Mouse (Mus musculus): ENCODE results near the gene Itpr2. TPM values are rescaled to one million over a fixed set of nuclear protein-coding genes. Genes with fewer than 3 reads are reported as not detected.

Gene Itpr2
- total and polyA plus RNA-seq, 2 experiments from 2014 or later, result 8.0 to 8.4 TPM

DNA sequence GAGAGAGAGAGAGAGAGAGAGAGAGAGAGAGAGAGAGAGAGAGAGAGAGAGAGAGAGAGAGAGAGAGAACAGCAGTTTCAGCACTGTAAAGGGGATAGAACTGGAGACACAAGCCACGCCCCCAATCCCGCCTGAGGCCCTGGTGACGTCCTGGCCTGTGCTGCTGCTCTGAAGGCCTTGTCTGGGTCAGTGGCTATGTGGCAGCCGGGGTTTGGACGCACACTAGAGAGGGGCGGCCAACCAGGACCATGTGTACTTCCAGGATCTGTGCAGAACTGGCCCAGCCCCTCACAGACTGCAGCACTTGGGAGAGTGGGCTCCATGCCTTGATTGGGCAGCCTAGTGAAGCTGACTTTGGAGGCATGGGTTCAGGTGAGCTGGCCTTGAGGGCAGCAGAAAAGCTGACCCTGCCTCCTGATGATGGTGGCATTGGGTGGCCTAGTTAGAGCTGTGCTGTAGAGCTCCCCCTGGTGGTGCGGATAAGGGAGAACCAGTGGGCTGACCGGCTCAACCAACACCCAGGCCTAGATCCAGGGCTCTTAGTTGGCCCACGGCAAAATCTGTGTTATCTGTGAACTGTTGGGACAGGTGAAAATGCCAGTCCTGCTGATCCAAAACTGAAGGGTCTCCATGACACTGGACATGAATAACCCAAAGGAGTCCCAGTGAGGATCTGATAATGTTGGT, 72.2 kb downstream of the Itpr2 start:
- ATAC-seq (no peak), DNase-seq (no peak)
- no peak overlapping the region for H3K9ac ChIP-seq

DNA sequence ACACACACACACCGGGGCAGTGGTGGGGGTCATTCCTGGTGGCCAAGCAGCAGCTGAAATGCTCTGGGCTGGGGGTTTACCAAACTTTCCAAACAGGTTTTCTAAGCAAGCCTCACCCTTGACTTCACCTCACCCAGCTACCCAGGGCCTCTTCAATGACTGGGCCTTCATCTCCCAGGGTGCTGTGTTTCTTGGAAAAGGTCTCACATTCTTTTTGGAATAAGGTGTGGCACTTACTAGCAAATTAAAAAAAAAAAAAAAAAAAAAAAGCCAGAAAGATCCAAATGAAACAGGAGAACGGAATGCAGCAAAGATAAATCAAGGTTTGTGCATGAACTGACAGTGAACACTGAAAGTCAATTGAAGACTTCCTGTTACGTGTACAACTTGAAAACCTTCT, 77.2 kb downstream of the Itpr2 start:
- H3K27ac ChIP-seq (ENCODE audit: low read depth, low read length), result no peak overlapping the region
- no peak for ATAC-seq
- no peak for TF ChIP-seq CTCF (IDR thresholded peaks at IDR 0.05; ENCODE audit: low read depth)
- H3K36me3 ChIP-seq (ENCODE audit: insufficient read depth), result no peaks in the 10 kb centered on the region
- no peaks in the 10 kb centered on the region for H3K4me1 ChIP-seq (ENCODE audit: insufficient read depth)
- no peak overlapping the region for H3K4me3 ChIP-seq (ENCODE audit: low read depth, low read length)
- no peaks in the 10 kb centered on the region; the same call in 1 of the 2 replicates for H3K27me3 ChIP-seq (ENCODE audit: insufficient read depth, low read length)
- WGBS, result 79% methylated on average over 3 of the region's 3 CpGs
- no peak overlapping the region for H3K9ac ChIP-seq
- H3K9me3 ChIP-seq (ENCODE audit: low read length), result no peaks in the 10 kb centered on the region
- no peak for DNase-seq
- no peak overlapping the region for H3K4me2 ChIP-seq (ENCODE audit: low read depth)

More for the DNA sequence above, 72.2 kb downstream of the Itpr2 start:
- Histone ChIP-seq H3K4me2 (ENCODE audit: low read depth) (no peak overlapping the region), H3K36me3 (ENCODE audit: insufficient read depth) (no peaks in the 10 kb centered on the region), H3K4me3 (ENCODE audit: low read depth, low read length) (no peak overlapping the region), H3K27ac (ENCODE audit: low read depth, low read length) (no peak overlapping the region), H3K4me1 (ENCODE audit: insufficient read depth) (no peaks in the 10 kb centered on the region), H3K9me3 (ENCODE audit: low read length) (no peaks in the 10 kb centered on the region), H3K27me3 (ENCODE audit: insufficient read depth, low read length) (no peaks in the 10 kb centered on the region)
- TF ChIP-seq CTCF (IDR thresholded peaks at IDR 0.05; ENCODE audit: low read depth), result peak; percentile 53
- 63% methylated on average over 9 of the region's 9 CpGs for WGBS

DNA sequence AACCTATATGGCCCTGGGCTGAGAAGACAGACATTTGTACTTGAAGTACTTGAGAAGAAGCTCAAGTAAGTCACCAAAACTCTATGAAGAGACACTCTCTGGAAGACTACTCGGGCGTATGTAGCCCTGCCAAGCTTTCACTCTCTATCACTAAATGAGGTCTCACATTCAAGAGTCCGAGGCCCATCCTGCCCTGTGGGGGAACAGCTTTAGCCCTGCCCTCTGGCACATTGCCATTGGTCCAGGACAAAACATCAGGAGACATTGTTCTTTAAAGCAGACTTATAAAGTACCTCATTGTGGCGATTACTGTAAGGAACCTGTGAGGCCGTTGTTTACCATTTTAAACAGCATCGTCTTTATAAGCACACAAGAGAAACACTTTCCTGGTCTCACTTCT, 77.7 kb downstream of the Itpr2 start:
- Histone ChIP-seq H3K4me3 (ENCODE audit: low read depth, low read length) (no peak overlapping the region), H3K27ac (ENCODE audit: low read depth, low read length) (no peak overlapping the region), H3K4me1 (ENCODE audit: insufficient read depth) (no peaks in the 10 kb centered on the region), H3K9me3 (ENCODE audit: low read length) (no peaks in the 10 kb centered on the region), H3K36me3 (ENCODE audit: insufficient read depth) (no peaks in the 10 kb centered on the region), H3K4me2 (ENCODE audit: low read depth) (no peak overlapping the region), H3K27me3 (ENCODE audit: insufficient read depth, low read length) (no peaks in the 10 kb centered on the region; the same call in 1 of the 2 replicates), H3K9ac (no peak overlapping the region)
- no peak for ATAC-seq
- no peak for TF ChIP-seq CTCF (IDR thresholded peaks at IDR 0.05; ENCODE audit: low read depth)
- 58% methylated on average over 6 of the region's 6 CpGs for WGBS
- no peak for DNase-seq

DNA sequence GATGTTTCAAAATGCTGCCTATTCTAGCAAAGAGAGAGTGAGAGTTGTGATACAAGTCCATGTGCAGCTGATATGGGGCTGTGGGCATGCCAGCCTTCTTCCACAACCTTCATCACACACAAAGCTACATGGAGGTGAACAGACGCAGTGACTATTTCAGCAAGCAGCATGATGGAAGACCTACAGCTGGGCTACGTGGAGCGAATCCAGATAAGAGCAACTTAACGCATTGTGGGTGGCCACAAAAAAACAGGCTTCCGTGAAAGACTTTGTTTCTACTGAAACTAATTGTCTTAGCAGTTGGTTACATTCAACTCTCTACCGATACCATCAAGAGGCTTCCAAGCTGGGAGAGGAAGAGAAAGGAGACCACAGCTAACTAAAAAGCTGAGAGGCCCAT, 81.3 kb downstream of the Itpr2 start:
- Histone ChIP-seq H3K27me3 (ENCODE audit: insufficient read depth, low read length) (no peaks in the 10 kb centered on the region; the same call in 1 of the 2 replicates), H3K9ac (no peak overlapping the region), H3K4me2 (ENCODE audit: low read depth) (no peak overlapping the region), H3K36me3 (ENCODE audit: insufficient read depth) (no peaks in the 10 kb centered on the region), H3K4me1 (ENCODE audit: insufficient read depth) (no peaks in the 10 kb centered on the region), H3K9me3 (ENCODE audit: low read length) (no peaks in the 10 kb centered on the region), H3K27ac (ENCODE audit: low read depth, low read length) (no peak overlapping the region), H3K4me3 (ENCODE audit: low read depth, low read length) (no peak overlapping the region)
- DNase-seq (no peak), ATAC-seq (no peak)
- TF ChIP-seq CTCF (IDR thresholded peaks at IDR 0.05; ENCODE audit: low read depth), result no peak
- WGBS, result 49% methylated on average over 6 of the region's 6 CpGs

DNA sequence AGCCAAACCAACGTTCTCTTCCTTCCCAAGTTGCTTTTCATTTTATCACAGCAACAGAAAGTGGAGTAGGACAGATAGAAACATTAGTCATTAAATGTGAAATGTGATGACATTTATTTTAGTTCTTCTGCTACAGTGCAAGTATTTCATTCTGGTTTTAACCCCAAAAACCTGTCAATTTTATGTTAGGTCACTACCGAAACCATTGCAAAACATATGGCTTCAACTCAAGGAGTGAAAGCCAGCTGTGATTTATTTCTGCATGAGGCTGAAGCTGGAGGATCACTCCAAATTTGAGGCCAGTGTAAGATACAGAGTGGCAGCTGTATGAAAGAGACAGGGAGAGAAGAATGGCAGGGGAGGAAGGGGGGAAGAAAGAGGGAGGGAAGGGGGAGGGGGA, 85.6 kb downstream of the Itpr2 start:
- Histone ChIP-seq H3K4me3 (ENCODE audit: low read depth, low read length) (no peak overlapping the region), H3K36me3 (ENCODE audit: insufficient read depth) (no peaks in the 10 kb centered on the region), H3K9ac (no peak overlapping the region), H3K27ac (ENCODE audit: low read depth, low read length) (no peak overlapping the region), H3K4me1 (ENCODE audit: insufficient read depth) (no peaks in the 10 kb centered on the region), H3K4me2 (ENCODE audit: low read depth) (no peak overlapping the region), H3K27me3 (ENCODE audit: insufficient read depth, low read length) (no peaks in the 10 kb centered on the region; the same call in 1 of the 2 replicates), H3K9me3 (ENCODE audit: low read length) (no peaks in the 10 kb centered on the region)
- DNase-seq, result no peak
- no peak for TF ChIP-seq CTCF (IDR thresholded peaks at IDR 0.05; ENCODE audit: low read depth)
- WGBS, result 86% methylated on average over 2 of the region's 2 CpGs
- no peak for ATAC-seq

DNA sequence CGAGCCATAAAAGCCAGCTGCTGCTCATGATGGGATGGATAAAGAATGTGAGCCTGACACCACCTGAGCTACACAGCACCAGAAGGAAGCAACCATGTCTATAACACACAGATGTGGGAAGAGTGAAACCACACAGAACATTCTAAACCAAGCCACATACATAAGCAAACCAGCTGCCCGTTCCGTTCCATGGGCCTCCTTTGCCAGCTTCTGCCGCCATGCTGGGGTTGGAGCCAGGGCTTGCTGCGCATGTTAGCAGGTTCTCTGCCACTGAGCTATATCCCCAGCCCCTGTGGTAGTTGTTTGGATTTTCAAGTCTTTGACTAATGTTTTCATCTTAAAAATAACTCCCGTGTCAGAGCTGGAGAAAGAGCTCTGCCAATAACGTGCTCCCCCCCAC, 87.9 kb downstream of the Itpr2 start:
- no peaks in the 10 kb centered on the region for H3K36me3 ChIP-seq (ENCODE audit: insufficient read depth)
- ATAC-seq (no peak), DNase-seq (peak; percentile 21)
- 69% methylated on average over 7 of the region's 7 CpGs for WGBS
- H3K9ac ChIP-seq, result no peak overlapping the region
- H3K27me3 ChIP-seq (ENCODE audit: insufficient read depth, low read length), result no peaks in the 10 kb centered on the region
- no peak overlapping the region for H3K27ac ChIP-seq (ENCODE audit: low read depth, low read length)
- H3K4me2 ChIP-seq (ENCODE audit: low read depth), result no peak overlapping the region
- no peaks in the 10 kb centered on the region for H3K4me1 ChIP-seq (ENCODE audit: insufficient read depth)
- TF ChIP-seq CTCF (IDR thresholded peaks at IDR 0.05; ENCODE audit: low read depth), result no peak
- H3K4me3 ChIP-seq (ENCODE audit: low read depth, low read length), result no peak overlapping the region
- no peaks in the 10 kb centered on the region for H3K9me3 ChIP-seq (ENCODE audit: low read length)

DNA sequence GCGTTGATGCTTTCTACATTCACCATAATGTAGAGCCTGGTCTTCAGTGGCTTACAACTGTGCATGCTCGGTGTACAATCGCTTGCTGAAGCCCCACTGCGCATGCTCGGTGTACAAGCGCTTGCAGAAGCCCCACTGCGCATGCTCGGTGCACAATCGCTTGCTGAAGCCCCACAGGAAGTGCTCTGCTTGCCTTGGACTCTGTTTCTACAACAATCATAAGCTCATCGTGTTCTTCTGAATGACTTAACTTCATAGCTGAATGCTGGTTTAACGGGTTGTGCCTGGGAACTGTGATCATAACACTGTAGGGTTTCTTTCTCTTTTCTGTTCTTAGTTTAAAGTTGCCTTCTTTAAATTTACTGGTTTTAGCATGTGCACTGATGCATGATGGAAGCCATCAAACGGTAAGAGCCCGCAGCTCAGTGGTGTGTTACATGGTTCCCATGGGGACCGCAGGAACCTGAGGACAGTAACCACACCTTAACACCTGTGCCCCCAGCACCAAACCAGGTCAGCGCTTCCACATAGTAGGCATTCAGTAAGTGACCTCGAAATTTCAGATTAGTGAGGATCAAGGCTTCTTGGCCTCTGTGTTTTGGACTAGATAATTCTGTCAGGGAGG, 90.5 kb downstream of the Itpr2 start:
- no peaks in the 10 kb centered on the region for H3K4me1 ChIP-seq (ENCODE audit: insufficient read depth)
- no peak for TF ChIP-seq CTCF (IDR thresholded peaks at IDR 0.05; ENCODE audit: low read depth)
- WGBS, result 80% methylated on average over 16 of the region's 16 CpGs
- no peak overlapping the region for H3K9ac ChIP-seq
- no peak overlapping the region for H3K4me2 ChIP-seq (ENCODE audit: low read depth)
- no peaks in the 10 kb centered on the region for H3K27me3 ChIP-seq (ENCODE audit: insufficient read depth, low read length)
- DNase-seq, result no peak
- H3K4me3 ChIP-seq (ENCODE audit: low read depth, low read length), result no peak overlapping the region
- no peak overlapping the region for H3K27ac ChIP-seq (ENCODE audit: low read depth, low read length)
- no peak for ATAC-seq
- no peaks in the 10 kb centered on the region for H3K36me3 ChIP-seq (ENCODE audit: insufficient read depth)
- H3K9me3 ChIP-seq (ENCODE audit: low read length), result no peaks in the 10 kb centered on the region

All from forebrain, postnatal 0 days (tissue).